Mouse (Mus musculus) urinary bladder, postnatal 25 days (tissue): ENCODE data around the gene Macrod2.

Source experiments
- DNase-seq: peaks from one replicate; pipeline ENCODE4 v3.0.0; 2022; ENCODE audit warnings: low spot score

Macrod2 gene

GRCm38 (mm10) chr2:141308406-141308805 lies 913.3 kb downstream of the Macrod2 start:
- no peak for DNase-seq

DNA sequence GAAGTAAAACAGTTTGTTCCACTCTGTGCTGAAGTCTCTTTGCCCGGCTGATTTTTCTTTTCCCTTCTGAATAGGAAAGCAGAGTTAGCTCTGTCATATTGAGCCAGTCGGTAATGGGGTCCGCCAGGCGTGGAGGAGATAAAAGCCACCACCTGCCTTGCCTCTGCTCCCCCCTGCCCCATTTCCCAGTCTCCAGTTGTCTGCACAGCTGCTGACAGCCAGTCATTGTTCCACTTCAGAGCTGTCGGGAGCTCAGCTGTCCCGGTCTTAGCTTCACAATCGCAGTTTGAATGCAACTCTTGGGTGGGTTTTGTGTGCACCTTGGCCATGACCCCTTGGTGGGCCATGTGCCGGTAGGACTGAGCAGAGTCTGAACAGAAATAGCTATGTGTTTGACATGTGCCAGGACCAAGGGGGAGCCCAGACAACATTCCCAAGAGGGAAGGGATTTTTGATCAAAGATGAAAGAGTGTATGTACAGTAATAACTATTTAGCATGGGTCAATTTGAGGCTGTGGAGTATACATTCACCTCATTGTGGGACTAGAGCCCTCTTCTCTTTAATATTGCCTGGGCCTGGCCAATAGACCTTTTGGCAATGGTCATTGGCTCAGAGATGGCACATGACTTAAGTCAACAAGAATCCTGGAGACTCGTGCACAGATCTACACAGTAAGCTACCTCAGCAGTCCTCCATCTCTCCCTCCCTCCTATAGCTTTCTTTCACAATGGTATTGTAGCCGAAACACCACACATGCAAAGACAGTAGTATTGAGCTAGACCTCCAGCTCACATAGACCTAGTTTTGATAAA lies 917.2 kb downstream of the Macrod2 start:
- DNase-seq: no peak

- DNase-seq: no peak
Measured at GRCm38 (mm10) chr2:141315349-141315748, 920.2 kb downstream of the Macrod2 start.

- DNase-seq: no peak
Measured at GRCm38 (mm10) chr2:141323956-141324460, 928.9 kb downstream of the Macrod2 start.

- no peak for DNase-seq
Measured at GRCm38 (mm10) chr2:141327296-141327695, 932.2 kb downstream of the Macrod2 start.

- DNase-seq: no peak
Measured at GRCm38 (mm10) chr2:141337708-141338107, 942.6 kb downstream of the Macrod2 start.

DNA sequence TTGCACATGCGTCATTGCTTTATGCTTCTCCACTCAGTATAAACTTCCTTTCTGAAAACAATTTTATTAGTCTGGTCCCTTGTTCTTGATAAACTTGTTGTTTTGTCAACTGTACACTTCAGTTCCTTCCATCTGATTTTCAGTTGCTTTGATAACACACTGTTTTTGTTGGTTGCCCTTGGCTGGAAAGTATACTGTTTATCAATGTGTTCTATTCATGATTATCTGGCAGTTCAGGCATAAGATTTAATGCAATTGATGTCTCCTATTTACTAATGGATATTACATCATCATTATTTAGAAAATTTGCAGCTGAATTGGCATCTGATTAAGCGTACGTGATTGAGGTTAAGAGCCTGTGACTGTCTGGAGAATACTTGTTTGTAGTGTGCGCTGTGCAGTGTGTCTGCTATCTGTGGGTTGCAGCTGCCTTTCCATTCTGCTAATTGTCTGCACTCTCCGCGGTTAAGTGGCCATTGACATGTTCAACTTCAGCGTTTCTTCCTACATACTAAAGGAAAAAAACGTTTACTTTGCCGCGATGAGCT lies 949.0 kb downstream of the Macrod2 start:
- DNase-seq: no peak

DNA sequence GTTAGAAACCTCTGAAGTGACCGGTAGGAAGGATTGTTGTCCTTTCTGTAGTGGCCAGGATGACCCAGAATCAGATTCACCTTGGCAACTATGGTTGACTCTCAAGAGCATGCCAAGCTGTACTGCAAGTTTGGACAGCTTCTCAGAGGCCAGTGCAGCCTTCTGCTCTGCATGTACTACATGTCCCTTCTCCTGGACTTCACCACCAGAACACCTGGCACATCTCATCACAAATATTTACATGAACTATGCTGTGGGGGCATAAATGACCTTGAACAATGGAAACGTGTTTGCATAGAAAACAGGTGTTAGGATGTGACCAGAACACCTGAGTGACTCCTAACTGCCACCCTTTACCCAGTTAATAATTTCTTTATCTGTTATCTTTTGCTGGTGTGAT lies 957.5 kb downstream of the Macrod2 start:
- DNase-seq: no peak

GRCm38 (mm10) chr2:141388632-141389031 lies 993.5 kb downstream of the Macrod2 start:
- no peak for DNase-seq

DNA sequence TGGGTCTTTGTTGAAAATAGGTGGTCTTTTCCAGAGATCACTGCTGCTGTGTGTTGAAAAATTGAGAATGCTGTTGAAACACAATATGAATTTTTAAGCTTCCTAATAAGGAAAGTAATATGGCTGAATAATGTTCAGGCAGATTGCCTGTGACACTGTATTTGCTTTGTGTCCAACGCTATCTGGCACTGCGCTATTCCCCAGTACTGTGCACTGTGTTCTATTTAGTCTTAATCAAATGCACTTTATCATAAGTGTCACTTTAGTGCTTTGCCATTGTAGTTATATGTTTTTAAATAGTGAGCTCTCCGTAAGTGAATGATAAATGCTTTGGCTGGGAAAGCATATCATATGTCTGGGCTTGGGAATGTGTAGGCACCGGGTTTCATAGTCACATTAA lies 996.1 kb downstream of the Macrod2 start:
- DNase-seq: no peak

DNA sequence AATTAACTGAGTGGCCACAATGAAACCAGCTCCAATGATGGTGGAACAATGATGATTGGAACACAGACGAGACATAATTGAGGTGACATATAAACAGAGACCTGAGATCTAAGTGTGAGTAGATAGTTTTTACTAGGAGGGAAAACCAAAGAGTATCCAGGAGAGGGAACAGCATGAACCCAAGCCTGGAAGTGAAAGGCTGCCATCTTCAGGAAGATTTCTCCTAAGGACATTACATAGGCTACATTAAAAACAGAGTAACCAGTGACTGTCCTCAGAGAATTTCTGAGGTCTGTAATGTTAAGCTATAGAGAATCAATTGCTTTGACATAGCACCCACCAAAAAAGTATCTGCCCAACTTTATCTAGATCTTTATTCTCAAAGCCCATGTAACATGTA lies 999.7 kb downstream of the Macrod2 start:
- no peak for DNase-seq

DNA sequence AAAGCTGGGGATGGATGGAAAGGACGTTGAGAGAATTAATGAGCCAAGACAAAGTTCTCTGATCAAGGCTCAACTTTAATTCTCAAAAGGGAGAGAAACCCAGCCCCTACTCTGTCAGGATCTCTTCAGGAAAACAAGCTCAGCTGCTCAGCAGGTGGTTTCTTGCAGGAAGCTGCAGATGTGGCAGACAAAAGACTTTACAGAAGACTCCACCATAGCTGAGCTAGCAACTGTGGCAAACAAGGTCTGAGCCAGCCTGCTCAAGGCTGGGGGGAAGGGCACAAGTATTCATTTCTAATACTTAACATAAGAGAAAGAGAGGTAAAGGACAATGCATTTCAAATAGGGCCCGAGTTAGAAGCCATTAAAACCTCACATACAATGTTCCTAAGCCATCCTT lies 1013.7 kb downstream of the Macrod2 start:
- no peak for DNase-seq

- DNase-seq: no peak
Measured at GRCm38 (mm10) chr2:141416436-141416835, 1021.3 kb downstream of the Macrod2 start.

GRCm38 (mm10) chr2:141416855-141417544 lies 1021.9 kb downstream of the Macrod2 start:
- no peak for DNase-seq

GRCm38 (mm10) chr2:141419806-141420205 lies 1024.7 kb downstream of the Macrod2 start:
- no peak for DNase-seq

- no peak for DNase-seq
Measured at GRCm38 (mm10) chr2:141434084-141434483, 1039.0 kb downstream of the Macrod2 start.

- no peak for DNase-seq
Measured at GRCm38 (mm10) chr2:141434731-141435570, 1039.8 kb downstream of the Macrod2 start.

GRCm38 (mm10) chr2:141441896-141442295 lies 1046.8 kb downstream of the Macrod2 start:
- no peak for DNase-seq

GRCm38 (mm10) chr2:141449078-141449680 lies 1054.1 kb downstream of the Macrod2 start:
- DNase-seq: no peak

- DNase-seq: no peak
Measured at GRCm38 (mm10) chr2:141463946-141464345, 1068.8 kb downstream of the Macrod2 start.

DNA sequence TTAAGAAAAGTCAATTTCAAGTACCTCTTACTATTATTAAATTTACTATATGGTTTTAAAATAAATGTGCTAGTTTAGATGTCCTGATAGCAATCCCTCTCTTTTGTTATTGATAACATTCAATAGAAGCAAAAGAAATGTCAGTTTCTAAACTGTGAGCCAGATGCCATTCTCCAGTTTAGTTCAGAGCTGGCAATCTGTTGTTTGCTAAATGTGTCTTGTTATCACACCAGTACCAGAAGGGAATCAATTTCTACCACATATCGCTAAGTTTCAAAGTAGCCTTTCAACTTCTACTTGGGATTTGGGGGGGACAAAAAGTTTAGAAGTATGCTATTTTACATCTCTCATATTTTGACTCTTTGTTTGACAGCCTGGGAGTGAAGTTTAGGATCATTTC lies 1077.7 kb downstream of the Macrod2 start:
- no peak for DNase-seq

DNA sequence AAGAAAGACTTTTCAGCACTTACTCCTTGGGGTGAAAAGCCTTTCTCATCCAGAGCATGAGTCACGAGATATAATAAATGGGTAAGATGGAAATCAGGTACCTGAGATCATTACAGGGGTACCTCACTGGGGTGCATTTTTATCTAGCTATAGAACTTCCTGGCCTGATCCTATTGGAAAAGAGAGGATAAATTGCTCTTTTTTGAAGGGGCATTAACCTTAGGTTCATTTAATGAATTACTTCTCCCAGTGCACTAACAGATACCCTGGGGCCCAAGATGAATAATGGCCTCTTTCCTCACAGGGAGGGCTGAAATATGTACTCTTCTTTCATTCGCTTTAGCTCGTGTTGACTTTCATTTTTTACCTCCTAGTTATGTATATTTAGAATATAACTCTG lies 1082.5 kb downstream of the Macrod2 start:
- no peak for DNase-seq
